Mouse (Mus musculus): ENCODE measurements at regions not wholly inside any gene's neighbourhood (a gene's known extent, or its start where the extent isn't known, plus 50 kb on each side); places are given as distances from the start of the nearest gene placed in this dataset.
"Not testable (repeated sequence)": the region's sequence is repeated elsewhere in the genome, so short reads cannot be mapped to it uniquely, and the experiment has no call there.

DNA sequence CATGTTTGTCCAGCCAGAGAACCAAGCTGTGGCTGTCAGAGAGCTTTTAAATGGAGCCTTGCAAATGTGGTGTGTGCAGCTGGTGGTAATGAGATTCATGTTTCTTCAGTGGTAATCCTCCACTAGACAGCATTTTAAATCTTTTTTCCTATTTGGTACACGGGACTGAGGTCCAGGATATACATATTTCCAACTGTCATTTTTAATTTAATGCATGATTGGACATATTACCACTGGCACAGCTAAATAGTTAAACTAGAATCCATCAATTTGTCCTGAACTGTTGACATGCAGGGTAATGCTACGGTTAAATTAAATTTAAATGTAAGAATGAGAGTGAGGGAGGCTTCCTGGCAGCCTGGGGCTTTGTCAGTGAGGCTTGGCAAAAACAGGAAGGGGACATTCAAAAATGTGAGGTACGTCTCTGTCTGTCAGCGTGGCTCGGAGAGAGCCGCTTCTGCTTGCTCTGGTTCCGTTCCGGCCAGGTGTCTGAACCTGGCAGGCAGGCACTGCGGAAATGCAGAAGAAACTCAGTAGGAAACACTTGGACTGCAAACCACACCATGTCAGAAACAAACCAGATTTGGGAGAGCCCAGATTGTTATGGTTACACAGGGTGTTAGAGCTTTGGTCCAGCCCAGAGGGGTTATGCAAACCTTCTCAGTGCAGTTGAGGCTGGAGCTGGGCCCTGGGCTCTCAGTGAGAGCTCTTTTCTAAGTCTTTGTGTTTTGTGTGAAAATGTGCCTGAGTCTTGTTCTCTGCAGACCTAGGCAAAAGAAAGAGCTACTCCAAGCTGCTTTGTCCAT lies 107.2 kb upstream of the Frmd4a start:
- H3K4me2 ChIP-seq (ENCODE audit: low read depth): no peak overlapping the region
- 51% methylated on average over 9 of the region's 9 CpGs for WGBS (ENCODE audit: insufficient replicate concordance)
- no peaks in the 10 kb centered on the region for H3K36me3 ChIP-seq (replicated peaks; ENCODE audit: control insufficient read depth, insufficient read depth, low read depth)
- H3K9me3 ChIP-seq (ENCODE audit: control insufficient read depth, low read length): no peaks in the 10 kb centered on the region
- no peaks in the 10 kb centered on the region for H3K4me1 ChIP-seq (replicated peaks; ENCODE audit: control insufficient read depth in 2 of 2, insufficient read depth in 2 of 2, low read length in 1 of 2)
- H3K27ac ChIP-seq: no peak overlapping the region
- TF ChIP-seq EP300 (IDR thresholded peaks at IDR 0.05; ENCODE audit: low read depth) (no peak), CTCF (IDR thresholded peaks at IDR 0.05; ENCODE audit: low read depth) (no peak)
- H3K4me3 ChIP-seq (ENCODE audit: insufficient read depth in 1 of 2, low read depth in 2 of 2, low read length in 2 of 2): no peak overlapping the region
- DNase-seq (ENCODE audit: low read depth in 3 of 3, low spot score in 3 of 3) (no peak), ATAC-seq (ENCODE audit: insufficient read depth) (no peak)
- H3K9ac ChIP-seq (replicated peaks): no peak overlapping the region
- no peaks in the 10 kb centered on the region for H3K27me3 ChIP-seq (ENCODE audit: control insufficient read depth, insufficient read depth, low read length)

DNA sequence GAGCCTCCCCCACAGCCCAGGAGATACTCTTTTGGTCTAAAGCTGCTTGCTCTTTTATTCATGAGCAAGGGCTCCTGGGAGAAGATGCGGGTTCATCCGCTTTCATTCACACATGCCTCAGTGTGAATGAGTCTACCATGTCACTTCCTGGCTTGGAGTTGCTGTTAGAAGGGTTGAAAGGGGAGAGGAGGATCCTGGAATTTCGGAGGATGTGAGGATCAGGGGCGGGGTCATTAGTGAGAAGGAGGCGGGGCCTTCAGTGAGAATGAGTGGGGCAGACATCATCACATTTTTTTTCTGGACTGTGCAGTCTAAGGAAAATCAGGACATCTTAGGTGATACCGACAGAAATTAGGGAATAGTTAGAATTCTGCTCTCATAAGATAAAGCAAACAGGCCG lies 102.4 kb upstream of the Frmd4a start:
- Histone ChIP-seq H3K27ac (no peak overlapping the region), H3K9me3 (ENCODE audit: control insufficient read depth, low read length) (no peaks in the 10 kb centered on the region), H3K9ac (replicated peaks) (no peak overlapping the region), H3K36me3 (replicated peaks; ENCODE audit: control insufficient read depth, insufficient read depth, low read depth) (no peaks in the 10 kb centered on the region), H3K4me1 (replicated peaks; ENCODE audit: control insufficient read depth in 2 of 2, insufficient read depth in 2 of 2, low read length in 1 of 2) (no peaks in the 10 kb centered on the region), H3K4me3 (ENCODE audit: insufficient read depth in 1 of 2, low read depth in 2 of 2, low read length in 2 of 2) (no peak overlapping the region), H3K27me3 (ENCODE audit: control insufficient read depth, insufficient read depth, low read length) (no peaks in the 10 kb centered on the region), H3K4me2 (ENCODE audit: low read depth) (no peak overlapping the region)
- TF ChIP-seq EP300 (IDR thresholded peaks at IDR 0.05; ENCODE audit: low read depth) (no peak), CTCF (IDR thresholded peaks at IDR 0.05; ENCODE audit: low read depth) (no peak)
- 64% methylated on average over 7 of the region's 7 CpGs for WGBS (ENCODE audit: insufficient replicate concordance)
- ATAC-seq (ENCODE audit: insufficient read depth): no peak
- DNase-seq (ENCODE audit: low read depth in 3 of 3, low spot score in 3 of 3): no peak

DNA sequence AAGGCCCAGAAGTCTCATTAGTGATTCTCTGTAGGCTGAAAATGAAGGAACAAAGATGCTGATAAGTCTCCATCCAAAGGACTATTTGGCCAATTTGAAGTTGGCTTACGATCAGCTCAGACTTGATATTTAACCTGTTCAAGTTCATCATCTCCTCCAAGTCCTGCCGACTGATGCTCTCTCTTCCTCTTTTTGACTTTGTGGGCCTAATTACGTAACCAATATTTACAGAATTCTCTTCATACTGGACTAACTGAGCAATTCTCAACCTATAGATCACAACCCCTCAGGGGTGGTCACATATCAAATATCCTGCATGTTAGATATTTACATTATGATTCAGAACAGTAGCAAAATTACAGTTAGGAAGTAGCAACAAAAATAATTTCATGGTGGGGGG lies 101.2 kb upstream of the Frmd4a start:
- Histone ChIP-seq H3K9me3 (ENCODE audit: control insufficient read depth, low read length) (no peaks in the 10 kb centered on the region), H3K36me3 (replicated peaks; ENCODE audit: control insufficient read depth, insufficient read depth, low read depth) (no peaks in the 10 kb centered on the region), H3K9ac (replicated peaks) (no peak overlapping the region), H3K4me3 (ENCODE audit: insufficient read depth in 1 of 2, low read depth in 2 of 2, low read length in 2 of 2) (no peak overlapping the region), H3K27ac (no peak overlapping the region), H3K27me3 (ENCODE audit: control insufficient read depth, insufficient read depth, low read length) (no peaks in the 10 kb centered on the region), H3K4me2 (ENCODE audit: low read depth) (no peak overlapping the region), H3K4me1 (replicated peaks; ENCODE audit: control insufficient read depth in 2 of 2, insufficient read depth in 2 of 2, low read length in 1 of 2) (no peaks in the 10 kb centered on the region)
- TF ChIP-seq CTCF (IDR thresholded peaks at IDR 0.05; ENCODE audit: low read depth): no peak
- no peak for TF ChIP-seq EP300 (IDR thresholded peaks at IDR 0.05; ENCODE audit: low read depth)
- 49% methylated on average over 3 of the region's 3 CpGs for WGBS (ENCODE audit: insufficient replicate concordance)
- DNase-seq (ENCODE audit: low read depth in 3 of 3, low spot score in 3 of 3) (no peak), ATAC-seq (ENCODE audit: insufficient read depth) (no peak)

DNA sequence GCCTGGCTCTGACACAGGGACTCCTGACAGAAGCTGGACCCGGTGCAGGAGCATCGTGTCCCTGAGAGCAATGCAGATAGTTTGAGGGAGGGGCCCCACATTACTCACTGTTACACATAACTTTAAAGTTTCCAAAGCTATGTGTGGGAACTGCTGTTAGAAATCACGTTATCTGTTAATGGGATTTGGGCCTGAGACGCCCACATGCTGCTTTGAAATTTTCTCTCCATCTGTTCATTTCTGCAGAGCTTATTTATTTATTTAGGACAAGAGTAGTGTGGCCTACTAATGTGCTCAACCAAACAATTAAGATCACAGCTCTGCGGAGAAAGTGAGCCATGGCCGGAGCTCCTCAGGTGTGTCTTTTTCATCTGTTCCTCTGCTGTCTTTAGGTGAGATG lies 99.4 kb upstream of the Frmd4a start:
- WGBS (ENCODE audit: insufficient replicate concordance): 57% methylated on average over 6 of the region's 6 CpGs
- TF ChIP-seq EP300 (IDR thresholded peaks at IDR 0.05; ENCODE audit: low read depth) (no peak), CTCF (IDR thresholded peaks at IDR 0.05; ENCODE audit: low read depth) (no peak)

DNA sequence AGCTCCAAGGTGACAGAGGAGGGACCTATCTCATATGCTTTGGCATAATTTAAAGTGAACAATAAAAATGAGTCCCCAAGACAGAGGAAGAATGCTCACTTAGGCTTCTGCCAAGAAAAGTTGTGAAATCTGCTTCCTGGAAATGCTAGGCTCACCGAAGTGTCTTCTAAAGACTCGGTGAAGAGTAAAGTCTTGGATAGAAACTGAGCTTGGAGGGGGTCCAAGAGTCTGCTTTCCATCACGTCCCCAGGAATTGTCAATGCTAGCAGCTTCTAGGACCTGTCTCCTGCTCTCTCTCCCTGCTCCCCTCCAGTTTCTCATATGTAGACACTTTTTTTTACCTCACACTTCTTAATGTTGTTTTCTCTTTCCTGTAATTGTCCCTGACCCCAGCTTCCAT lies 97.6 kb upstream of the Frmd4a start:
- no peak overlapping the region for H3K4me3 ChIP-seq (ENCODE audit: insufficient read depth in 1 of 2, low read depth in 2 of 2, low read length in 2 of 2)
- no peak for TF ChIP-seq EP300 (IDR thresholded peaks at IDR 0.05; ENCODE audit: low read depth)
- TF ChIP-seq CTCF (IDR thresholded peaks at IDR 0.05; ENCODE audit: low read depth): no peak
- no peak overlapping the region for H3K9ac ChIP-seq (replicated peaks)
- H3K9me3 ChIP-seq (ENCODE audit: control insufficient read depth, low read length): no peaks in the 10 kb centered on the region
- no peak overlapping the region for H3K27ac ChIP-seq
- no peaks in the 10 kb centered on the region for H3K36me3 ChIP-seq (replicated peaks; ENCODE audit: control insufficient read depth, insufficient read depth, low read depth)
- 54% methylated on average over 3 of the region's 3 CpGs for WGBS (ENCODE audit: insufficient replicate concordance)
- no peaks in the 10 kb centered on the region for H3K4me1 ChIP-seq (replicated peaks; ENCODE audit: control insufficient read depth in 2 of 2, insufficient read depth in 2 of 2, low read length in 1 of 2)
- no peaks in the 10 kb centered on the region for H3K27me3 ChIP-seq (ENCODE audit: control insufficient read depth, insufficient read depth, low read length)
- ATAC-seq (ENCODE audit: insufficient read depth) (no peak), DNase-seq (ENCODE audit: low read depth in 3 of 3, low spot score in 3 of 3) (no peak)
- H3K4me2 ChIP-seq (ENCODE audit: low read depth): no peak overlapping the region

More for the DNA sequence above, 99.4 kb upstream of the Frmd4a start:
- DNase-seq (ENCODE audit: low read depth in 3 of 3, low spot score in 3 of 3) (no peak), ATAC-seq (ENCODE audit: insufficient read depth) (no peak)
- no peak overlapping the region for H3K9ac ChIP-seq (replicated peaks)
- no peak overlapping the region for H3K27ac ChIP-seq
- H3K36me3 ChIP-seq (replicated peaks; ENCODE audit: control insufficient read depth, insufficient read depth, low read depth): no peaks in the 10 kb centered on the region
- no peaks in the 10 kb centered on the region for H3K27me3 ChIP-seq (ENCODE audit: control insufficient read depth, insufficient read depth, low read length)
- no peaks in the 10 kb centered on the region for H3K4me1 ChIP-seq (replicated peaks; ENCODE audit: control insufficient read depth in 2 of 2, insufficient read depth in 2 of 2, low read length in 1 of 2)
- H3K4me3 ChIP-seq (ENCODE audit: insufficient read depth in 1 of 2, low read depth in 2 of 2, low read length in 2 of 2): no peak overlapping the region
- no peaks in the 10 kb centered on the region for H3K9me3 ChIP-seq (ENCODE audit: control insufficient read depth, low read length)
- no peak overlapping the region for H3K4me2 ChIP-seq (ENCODE audit: low read depth)

DNA sequence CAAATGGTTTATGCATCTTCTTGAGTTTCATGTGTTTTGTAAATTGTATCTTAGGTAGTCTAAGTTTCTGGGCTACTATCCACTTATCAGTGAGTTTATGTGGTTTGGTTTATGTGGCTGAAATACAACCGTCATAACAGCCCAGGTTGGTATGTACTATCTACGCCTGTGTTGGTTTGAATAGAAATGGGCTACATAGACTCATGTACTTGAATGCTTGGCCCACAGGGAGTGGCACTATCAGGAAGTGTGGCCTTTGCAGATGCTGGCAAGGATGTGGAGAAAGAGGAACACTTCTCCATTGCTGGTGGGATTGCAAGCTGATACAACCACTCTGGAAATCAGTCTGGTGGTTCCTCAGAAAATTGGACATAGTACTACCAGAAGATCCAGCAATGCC lies 96.4 kb upstream of the Frmd4a start:
- H3K27ac ChIP-seq; H3K4me3 ChIP-seq (ENCODE audit: insufficient read depth in 1 of 2, low read depth in 2 of 2, low read length in 2 of 2); H3K36me3 ChIP-seq (replicated peaks; ENCODE audit: control insufficient read depth, insufficient read depth, low read depth); H3K4me2 ChIP-seq (ENCODE audit: low read depth); H3K9ac ChIP-seq (replicated peaks); DNase-seq (ENCODE audit: low read depth in 3 of 3, low spot score in 3 of 3); H3K4me1 ChIP-seq (replicated peaks; ENCODE audit: control insufficient read depth in 2 of 2, insufficient read depth in 2 of 2, low read length in 1 of 2); ATAC-seq (ENCODE audit: insufficient read depth); H3K9me3 ChIP-seq (ENCODE audit: control insufficient read depth, low read length); H3K27me3 ChIP-seq (ENCODE audit: control insufficient read depth, insufficient read depth, low read length): not testable (repeated sequence)
- WGBS (ENCODE audit: insufficient replicate concordance): 53% methylated on average over 2 of the region's 2 CpGs
